Mouse (Mus musculus): ENCODE data around the gene Lrrc29. TPM values are rescaled to one million over a fixed set of nuclear protein-coding genes. Genes with fewer than 3 reads are reported as not detected.
A peak's percentile ranks its signal among the peaks of the same experiment; 100 is the strongest.
"Not testable (repeated sequence)": the region's sequence is repeated elsewhere in the genome, so short reads cannot be mapped to it uniquely, and the experiment has no call there.

The Lrrc29 gene
- polyA plus RNA-seq, 1 experiment from 2014 or later = 0.68 TPM

DNA sequence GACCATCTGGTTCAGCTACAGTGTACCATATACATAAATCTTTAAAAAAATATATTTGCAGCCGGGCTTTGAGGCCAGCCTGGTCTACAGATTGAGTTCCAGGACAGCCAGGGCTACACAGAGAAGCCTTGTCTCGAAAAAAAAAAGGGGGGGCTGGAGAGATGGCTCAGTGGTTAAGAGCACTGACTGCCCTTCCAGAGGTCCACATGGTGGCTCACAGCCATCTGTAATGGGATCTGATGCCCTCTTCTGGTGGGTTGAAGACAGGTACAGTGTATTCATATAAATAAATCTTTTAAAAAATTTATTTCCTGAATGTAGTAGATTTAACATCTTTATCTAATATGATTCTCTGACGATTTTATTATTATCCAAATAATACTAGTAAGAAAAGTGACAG lies 34.3 kb downstream of the Lrrc29 start:
- WGBS = 76% methylated on average over 3 of the region's 3 CpGs

DNA sequence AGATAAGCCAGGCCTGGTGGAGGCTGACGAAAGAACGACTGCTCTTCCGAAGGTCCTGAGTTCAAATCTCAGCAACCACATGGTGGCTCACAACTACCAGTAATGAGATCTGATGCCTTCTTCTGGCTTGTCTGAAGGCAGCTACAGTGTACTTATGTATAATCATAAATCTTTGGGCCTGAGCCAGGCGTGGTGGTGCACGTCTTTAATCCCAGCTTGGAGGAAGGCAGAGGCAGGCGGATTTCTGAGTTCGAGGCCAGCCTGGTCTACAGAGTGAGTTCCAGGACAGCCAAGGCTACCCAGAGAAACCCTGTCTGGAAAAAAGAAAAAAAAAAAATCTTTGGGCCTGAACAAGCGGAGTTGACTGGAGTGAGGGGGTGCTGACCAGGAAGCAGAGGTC lies 34.7 kb downstream of the Lrrc29 start:
- not testable (repeated sequence) for ATAC-seq (replicated peaks); H3K36me3 ChIP-seq (replicated peaks); H3K27ac ChIP-seq; H3K27me3 ChIP-seq (replicated peaks); H3K4me2 ChIP-seq; H3K9me3 ChIP-seq; H3K4me3 ChIP-seq; H3K9ac ChIP-seq
- peaks cover 36% of the 10 kb centered on the region for H3K4me1 ChIP-seq
- 90% methylated on average over 8 of the region's 8 CpGs for WGBS

More for the DNA sequence above, 34.3 kb downstream of the Lrrc29 start:
- H3K9ac ChIP-seq; H3K9me3 ChIP-seq; H3K4me3 ChIP-seq; ATAC-seq (replicated peaks); H3K4me2 ChIP-seq; H3K36me3 ChIP-seq (replicated peaks); H3K27ac ChIP-seq; H3K27me3 ChIP-seq (replicated peaks): not testable (repeated sequence)
- H3K4me1 ChIP-seq = peaks cover 33% of the 10 kb centered on the region

DNA sequence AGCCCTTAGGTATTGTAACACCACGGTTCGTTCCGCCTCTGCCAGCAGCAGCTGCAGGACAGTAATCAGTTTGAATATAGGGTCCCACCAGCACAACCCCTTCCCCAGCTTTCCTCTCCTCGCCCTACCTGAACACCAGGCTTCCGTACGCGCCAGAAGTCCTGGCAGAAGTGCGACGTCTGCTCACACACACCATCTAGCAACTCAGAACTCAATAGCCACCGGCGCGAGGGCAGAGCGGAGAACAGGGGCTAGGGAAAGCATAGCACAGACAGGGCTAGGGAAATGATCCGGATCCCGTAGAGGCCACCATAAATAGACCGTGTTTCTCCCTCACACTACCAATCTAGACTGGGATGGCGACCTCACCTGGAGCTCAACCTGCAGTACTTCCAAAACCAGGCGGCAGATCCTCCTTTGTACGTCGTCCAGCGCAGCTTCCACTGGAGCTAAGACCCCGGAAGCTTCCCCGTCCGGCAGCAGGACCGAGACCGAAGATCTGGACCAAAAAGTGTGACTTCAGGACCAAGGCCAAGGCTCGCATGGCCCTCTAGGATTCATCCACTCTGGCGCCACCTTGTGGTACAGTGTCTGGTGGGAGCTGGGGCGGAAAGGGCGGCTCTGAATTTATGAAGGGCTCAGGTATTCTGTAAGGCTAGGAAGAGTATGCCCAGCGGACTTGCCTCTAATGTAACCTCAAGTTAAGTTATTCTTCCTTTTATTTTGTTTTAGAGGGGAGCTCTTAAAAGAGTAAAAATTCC lies 35.3 kb downstream of the Lrrc29 start:
- H3K27ac ChIP-seq = peak overlapping the region; percentile 94; the same call in 1 of the 2 replicates
- no peaks in the 10 kb centered on the region for H3K9me3 ChIP-seq
- no peak overlapping the region for H3K9ac ChIP-seq
- peaks cover 42% of the 10 kb centered on the region for H3K4me1 ChIP-seq
- peak overlapping the region; percentile 62 for H3K4me3 ChIP-seq
- H3K27me3 ChIP-seq (replicated peaks) = no peaks in the 10 kb centered on the region
- 7% methylated on average over 31 of the region's 31 CpGs for WGBS
- H3K36me3 ChIP-seq (replicated peaks) = no peaks in the 10 kb centered on the region
- peak overlapping the region; percentile 70 for H3K4me2 ChIP-seq
- ATAC-seq (replicated peaks) = no peak

DNA sequence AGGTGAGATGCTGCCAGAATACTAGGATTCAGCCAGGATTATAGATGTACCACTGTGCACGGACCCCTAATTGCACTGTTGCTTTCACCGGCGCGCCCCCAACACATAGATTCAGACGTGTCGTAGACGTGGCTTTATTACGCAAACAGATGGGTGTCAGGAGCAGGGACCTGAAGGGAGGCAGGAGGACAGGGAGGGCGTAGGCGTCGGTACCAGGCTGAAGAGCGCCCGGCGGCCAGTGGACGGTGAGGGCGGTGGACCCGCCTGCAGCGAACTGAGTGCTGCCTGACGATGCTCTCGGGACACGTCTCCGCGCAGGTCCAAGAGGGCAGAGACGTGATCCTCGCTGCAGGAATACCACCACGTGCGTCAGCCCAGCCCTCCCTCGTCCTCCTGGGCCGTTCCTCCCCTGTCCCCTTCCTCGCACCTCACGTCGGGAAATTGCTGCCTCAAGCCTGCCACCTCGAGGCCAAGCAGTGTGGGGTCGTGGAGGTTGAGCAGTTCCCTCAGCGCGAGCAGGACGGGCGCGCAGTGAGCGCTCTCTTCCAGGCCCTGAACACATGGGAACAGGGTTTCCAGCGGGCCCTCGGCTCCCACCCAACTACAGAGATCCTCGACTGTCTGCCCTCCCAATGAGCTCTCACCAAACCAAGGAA lies 36.1 kb downstream of the Lrrc29 start, which contains the start of gene 4931428F04Rik:
Gene 4931428F04Rik, minus strand, starts transcription at position 60 of the 656 bp plus-strand sequence.
- Histone ChIP-seq H3K27ac (peak within 1 kb of the TSS; percentile 94), H3K36me3 (replicated peaks) (no peaks in the 10 kb centered on the region; the same call in 1 of the 2 replicates), H3K4me2 (peak within 1 kb of the TSS; percentile 70), H3K9me3 (no peaks in the 10 kb centered on the region), H3K4me3 (peak within 1 kb of the TSS; percentile 62), H3K27me3 (replicated peaks) (no peaks in the 10 kb centered on the region), H3K4me1 (peaks cover 50% of the 10 kb centered on the region), H3K9ac (peak within 1 kb of the TSS; percentile 68)
- peak; percentile 35 for ATAC-seq (replicated peaks)
- under 1% methylated on average over 43 of the region's 43 CpGs for WGBS

DNA sequence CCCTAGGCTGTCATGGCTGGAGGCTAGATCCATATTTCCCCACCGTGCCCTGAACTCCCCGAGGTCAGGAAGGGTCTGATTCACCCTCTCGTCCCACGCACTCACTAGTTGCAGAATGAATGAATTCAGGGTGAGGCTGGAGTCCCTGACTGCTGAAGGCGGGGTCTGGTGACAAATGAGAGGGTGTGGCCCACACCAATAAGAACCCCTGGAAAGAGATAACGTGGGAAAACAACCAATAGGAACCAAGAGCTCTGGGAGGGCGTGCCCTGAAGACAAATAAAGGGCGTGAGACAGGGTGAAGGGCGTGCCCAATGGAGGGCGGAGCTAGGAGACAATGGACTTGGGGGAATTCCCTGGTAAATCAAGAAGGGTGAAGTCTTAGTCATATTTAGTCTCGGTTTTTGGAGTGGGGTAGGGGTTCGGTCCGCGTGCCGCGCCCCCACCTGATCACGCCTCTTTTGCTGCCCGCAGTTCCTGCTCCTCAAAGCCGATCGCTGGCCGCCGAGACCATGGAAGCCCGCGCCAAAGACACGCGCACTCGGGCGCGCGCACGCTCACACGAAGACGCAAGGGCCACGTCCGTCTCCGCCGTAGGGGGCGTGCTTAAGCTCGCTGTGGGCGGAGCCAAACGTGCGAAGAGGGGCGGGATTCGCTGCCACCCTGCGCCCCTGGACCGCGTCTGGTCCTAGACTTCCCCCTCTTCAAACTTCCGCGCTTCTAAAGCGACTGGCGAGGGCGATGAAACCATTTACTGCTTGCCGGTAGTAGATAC lies 36.9 kb downstream of the Lrrc29 start:
- under 1% methylated on average over 53 of the region's 53 CpGs for WGBS
- H3K4me1 ChIP-seq = peaks cover 51% of the 10 kb centered on the region
- peak; percentile 92 for ATAC-seq (replicated peaks)

DNA sequence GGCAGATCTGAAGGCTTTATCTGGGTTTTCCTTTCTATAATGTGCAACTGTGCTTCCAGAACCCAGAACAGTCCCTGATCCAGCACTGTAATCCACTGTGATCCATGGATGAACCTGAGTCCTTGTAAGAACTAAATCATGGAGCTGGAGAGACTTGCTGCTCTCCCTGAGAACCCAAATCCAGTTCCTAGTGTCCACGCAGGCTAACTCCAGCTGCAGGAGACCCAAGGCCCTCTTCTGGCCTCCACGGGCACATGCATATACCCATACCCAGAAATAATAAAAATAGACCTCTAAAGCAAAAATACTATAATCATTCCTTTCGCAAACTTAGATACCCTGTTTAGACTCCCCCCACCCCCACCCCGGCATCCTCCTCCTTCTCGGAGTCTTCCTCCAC lies 37.8 kb downstream of the Lrrc29 start:
- Histone ChIP-seq H3K36me3 (replicated peaks) (peaks cover 5% of the 10 kb centered on the region; the same call in 1 of the 2 replicates), H3K4me2 (peak overlapping the region; percentile 70), H3K4me3 (peak overlapping the region; percentile 62), H3K27me3 (replicated peaks) (no peaks in the 10 kb centered on the region), H3K4me1 (peaks cover 51% of the 10 kb centered on the region), H3K9me3 (no peaks in the 10 kb centered on the region), H3K27ac (peak overlapping the region; percentile 94; the same call in 1 of the 2 replicates), H3K9ac (peak overlapping the region; percentile 68)
- 82% methylated on average over 5 of the region's 5 CpGs for WGBS
- ATAC-seq (replicated peaks) = no peak

More for the DNA sequence above, 36.9 kb downstream of the Lrrc29 start:
- Histone ChIP-seq H3K9me3 (no peaks in the 10 kb centered on the region), H3K27me3 (replicated peaks) (no peaks in the 10 kb centered on the region), H3K27ac (peak overlapping the region; percentile 94), H3K36me3 (replicated peaks) (no peaks in the 10 kb centered on the region; the same call in 1 of the 2 replicates), H3K9ac (peak overlapping the region; percentile 68), H3K4me3 (peak overlapping the region; percentile 62), H3K4me2 (peak overlapping the region; percentile 70)

DNA sequence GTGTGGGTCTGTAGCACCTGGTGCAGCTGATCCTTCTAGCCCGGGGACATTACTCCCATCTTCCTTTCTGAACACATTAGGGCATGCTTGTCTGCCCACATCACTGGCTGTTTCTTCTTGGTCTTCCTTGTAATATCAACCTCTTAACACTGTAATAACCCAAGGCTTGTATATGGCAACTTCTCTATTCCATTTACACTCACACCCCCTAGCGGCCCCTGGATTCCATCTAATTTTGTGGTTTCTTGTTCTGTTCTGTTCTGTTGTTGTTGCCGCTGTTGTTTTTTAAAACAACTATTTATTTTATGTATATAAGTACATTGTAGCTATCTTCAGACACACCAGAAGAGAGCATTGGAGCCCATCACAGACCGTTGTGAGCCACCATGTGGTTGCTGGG lies 39.2 kb downstream of the Lrrc29 start:
- no peak overlapping the region for H3K27ac ChIP-seq
- peaks cover 14% of the 10 kb centered on the region for H3K36me3 ChIP-seq (replicated peaks)
- H3K4me3 ChIP-seq = 0 out of 2 replicates have a peak overlapping the region, but pooled peaks have one; percentile 62
- H3K4me2 ChIP-seq = peak overlapping the region; percentile 70
- H3K4me1 ChIP-seq = peaks cover 51% of the 10 kb centered on the region
- H3K9ac ChIP-seq = 0 out of 2 replicates have a peak overlapping the region, but pooled peaks have one; percentile 17
- H3K9me3 ChIP-seq = no peaks in the 10 kb centered on the region
- H3K27me3 ChIP-seq (replicated peaks) = no peaks in the 10 kb centered on the region
- WGBS = 92% methylated on average over 4 of the region's 4 CpGs
- no peak for ATAC-seq (replicated peaks)

DNA sequence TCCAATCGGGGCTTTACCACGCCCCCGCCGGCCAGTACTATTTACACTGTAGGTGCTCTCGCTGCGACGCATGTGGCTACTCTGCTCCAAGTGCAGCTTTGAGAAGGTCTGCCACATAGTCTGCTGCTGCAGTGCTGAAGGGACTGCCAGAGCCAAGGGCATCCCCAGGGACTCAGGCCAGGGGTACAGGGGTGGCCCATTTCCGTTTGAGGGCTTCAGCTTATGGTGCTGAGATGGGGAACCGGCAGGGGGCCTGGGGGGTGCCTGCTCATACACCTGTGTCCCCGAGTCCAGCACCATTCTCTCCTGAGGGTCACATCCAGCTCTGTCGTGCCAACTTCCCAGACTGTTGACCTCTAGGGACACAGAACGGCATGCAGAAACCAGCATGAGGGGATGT lies 40.6 kb downstream of the Lrrc29 start:
- no peaks in the 10 kb centered on the region for H3K27me3 ChIP-seq (replicated peaks)
- H3K4me1 ChIP-seq = peaks cover 45% of the 10 kb centered on the region
- no peak overlapping the region for H3K27ac ChIP-seq
- no peaks in the 10 kb centered on the region for H3K9me3 ChIP-seq
- 46% methylated on average over 12 of the region's 12 CpGs for whole genome bisulfite sequencing
- H3K4me2 ChIP-seq = 0 out of 2 replicates have a peak overlapping the region, but pooled peaks have one; percentile 70
- H3K4me3 ChIP-seq = no peak overlapping the region
- no peak for ATAC-seq (replicated peaks)
- H3K9ac ChIP-seq = no peak overlapping the region
- peaks cover 20% of the 10 kb centered on the region for H3K36me3 ChIP-seq (replicated peaks)

DNA sequence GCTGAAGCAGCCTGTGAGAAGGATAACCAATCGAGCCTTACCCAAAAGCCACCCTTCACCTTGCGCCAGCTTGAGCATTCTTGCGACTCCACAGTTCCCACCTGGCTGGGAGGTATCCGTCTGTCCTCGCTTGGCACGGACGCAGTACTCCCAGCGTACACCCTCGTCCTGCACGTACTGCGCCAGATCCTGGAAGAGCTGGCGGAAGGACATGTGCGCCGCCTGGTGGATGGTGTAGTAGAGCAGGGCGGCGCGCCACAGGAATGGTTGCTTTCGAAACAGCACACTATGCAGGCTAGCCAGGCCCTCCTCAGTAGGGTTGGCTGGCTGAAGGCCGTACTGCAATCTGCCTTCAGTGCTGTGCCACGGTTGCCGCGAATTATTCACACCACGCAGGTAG lies 43.0 kb downstream of the Lrrc29 start:
- Histone ChIP-seq H3K9me3 (no peaks in the 10 kb centered on the region), H3K27ac (no peak overlapping the region), H3K9ac (no peak overlapping the region), H3K4me3 (no peak overlapping the region), H3K36me3 (replicated peaks) (peaks cover 24% of the 10 kb centered on the region), H3K4me1 (peaks cover 41% of the 10 kb centered on the region), H3K27me3 (replicated peaks) (peaks cover 17% of the 10 kb centered on the region), H3K4me2 (no peak overlapping the region)
- ATAC-seq (replicated peaks) = no peak
- 32% methylated on average over 23 of the region's 23 CpGs for WGBS

DNA sequence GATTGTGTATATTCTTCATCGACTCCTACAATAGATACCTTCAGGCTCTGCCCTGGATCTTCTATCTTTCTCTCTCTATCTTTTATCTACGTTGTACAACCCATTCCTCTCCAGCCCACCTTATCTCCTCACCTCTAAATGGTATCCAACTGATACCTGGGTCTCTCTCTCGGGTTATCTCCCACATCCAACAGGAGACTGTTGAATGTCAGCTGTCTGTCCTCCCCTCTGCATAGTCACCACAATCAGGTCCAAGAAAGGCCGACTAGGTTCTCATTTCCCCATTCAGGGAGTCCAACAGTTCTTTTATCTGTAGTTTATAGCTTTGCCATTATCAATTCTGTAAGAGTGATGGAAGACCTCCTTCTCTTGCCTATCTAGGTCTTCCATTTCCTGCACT lies 43.8 kb downstream of the Lrrc29 start:
- Histone ChIP-seq H3K36me3 (replicated peaks) (peaks cover 24% of the 10 kb centered on the region), H3K27me3 (replicated peaks) (peaks cover 20% of the 10 kb centered on the region), H3K4me2 (no peak overlapping the region), H3K4me1 (peaks cover 32% of the 10 kb centered on the region), H3K9me3 (no peaks in the 10 kb centered on the region), H3K4me3 (no peak overlapping the region), H3K9ac (no peak overlapping the region), H3K27ac (no peak overlapping the region)
- no peak for ATAC-seq (replicated peaks)
- 88% methylated on average over 4 of the region's 4 CpGs for WGBS

DNA sequence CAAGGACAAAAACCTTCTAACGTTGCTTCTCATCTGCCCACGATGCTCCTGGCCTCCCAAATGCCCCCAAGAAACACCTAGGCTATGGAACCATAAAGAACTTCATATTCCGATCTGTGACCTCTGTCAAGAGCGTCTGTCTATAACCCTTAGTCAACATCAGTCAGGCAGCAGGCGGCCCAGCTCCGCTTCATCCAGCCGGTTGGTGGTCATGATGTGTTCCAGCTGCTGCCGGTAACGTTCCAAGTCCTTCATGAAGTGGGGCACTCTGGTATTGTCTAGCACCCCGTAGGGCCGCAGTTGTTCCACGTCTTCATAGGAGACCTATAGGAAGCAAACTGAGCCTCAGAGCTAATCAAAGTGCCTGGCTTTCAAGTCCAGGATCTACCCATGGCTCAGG lies 44.3 kb downstream of the Lrrc29 start:
- 87% methylated on average over 12 of the region's 12 CpGs for WGBS
- Histone ChIP-seq H3K9me3 (no peaks in the 10 kb centered on the region), H3K4me1 (peaks cover 31% of the 10 kb centered on the region), H3K27me3 (replicated peaks) (peaks cover 24% of the 10 kb centered on the region), H3K4me2 (no peak overlapping the region), H3K27ac (no peak overlapping the region), H3K9ac (no peak overlapping the region), H3K4me3 (no peak overlapping the region), H3K36me3 (replicated peaks) (peaks cover 24% of the 10 kb centered on the region)
- ATAC-seq (replicated peaks) = no peak

DNA sequence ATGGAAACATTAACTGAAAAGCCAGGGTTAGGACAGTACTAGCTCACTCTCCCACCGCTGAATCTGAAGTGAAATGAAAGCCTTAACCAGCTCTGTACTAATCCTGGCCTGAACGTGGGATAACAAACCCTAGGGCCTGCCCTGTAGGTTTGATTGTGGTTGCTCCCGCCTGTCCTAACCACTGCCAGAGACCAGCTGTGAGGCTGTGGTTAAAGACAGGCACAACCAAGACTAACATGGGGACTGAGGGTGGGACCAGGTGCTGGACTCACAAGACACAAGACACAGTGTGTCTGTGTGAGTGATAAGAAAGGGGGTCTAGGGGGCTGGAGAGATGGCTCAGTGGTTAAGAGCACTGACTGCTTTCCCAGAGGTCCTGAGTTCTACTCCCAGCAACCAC lies 45.5 kb downstream of the Lrrc29 start:
- Histone ChIP-seq H3K36me3 (replicated peaks) (peaks cover 24% of the 10 kb centered on the region), H3K27me3 (replicated peaks) (peaks cover 34% of the 10 kb centered on the region), H3K4me2 (no peak overlapping the region), H3K4me3 (no peak overlapping the region), H3K9ac (no peak overlapping the region), H3K4me1 (peaks cover 31% of the 10 kb centered on the region), H3K9me3 (no peaks in the 10 kb centered on the region), H3K27ac (no peak overlapping the region)
- 60% methylated on average over 3 of the region's 3 CpGs for WGBS
- ATAC-seq (replicated peaks) = no peak
